Mouse (Mus musculus) hindbrain, postnatal 0 days (tissue): ENCODE data around the gene Ifitm5. TPM values are rescaled to one million over a fixed set of nuclear protein-coding genes. Genes with fewer than 3 reads are reported as not detected.
A peak's percentile ranks its signal among the peaks of the same experiment; 100 is the strongest.

Source experiments
- ATAC-seq: fragments of 200-750 bp; cut with Nextera tagmentation; 2 replicates; pipeline ENCODE4 v1.8.0; 2017; ENCODE audit warnings: mild to moderate bottlenecking, moderate TSS enrichment, moderate library complexity
- DNase-seq: peaks from one replicate; pipeline ENCODE4 v3.0.0-alpha.2; 2015; ENCODE audit warnings: low spot score
- H3K27ac ChIP-seq: fragments of 300-500 bp; sonication (generic); 2 replicates; pipeline ENCODE4 v1.5.1; 2014; ENCODE audit warnings: mild to moderate bottlenecking
- H3K27me3 ChIP-seq: fragments of 300-500 bp; sonication (generic); 2 replicates; pipeline ENCODE4 v1.6.1; 2014; ENCODE audit warnings: low read length, mixed read lengths; ENCODE audit not compliant: insufficient read depth
- H3K36me3 ChIP-seq: fragments of 300-500 bp; sonication (generic); 2 replicates; pipeline ENCODE4 v1.6.1; 2014; ENCODE audit warnings: low read length, mixed read lengths; ENCODE audit not compliant: insufficient read depth
- H3K4me1 ChIP-seq: fragments of 300-500 bp; sonication (generic); 2 replicates; pipeline ENCODE4 v1.6.1; 2014; ENCODE audit warnings: antibody characterized with exemption, low read length, mixed read lengths; ENCODE audit not compliant: insufficient read depth
- H3K4me2 ChIP-seq: fragments of 300-500 bp; sonication (generic); 2 replicates; pipeline ENCODE4 v1.6.1; 2014; ENCODE audit warnings: low read depth, mild to moderate bottlenecking, low read length, moderate library complexity, mixed read lengths
- H3K4me3 ChIP-seq: fragments of 300-500 bp; sonication (generic); 2 replicates; pipeline ENCODE4 v1.5.1; 2014; ENCODE audit warnings: low read length
- H3K9ac ChIP-seq: fragments of 300-500 bp; sonication (generic); replicated peaks from 2 replicates; pipeline ENCODE4 v1.6.1; 2014; ENCODE audit warnings: mild to moderate bottlenecking, low read length, moderate library complexity, mixed read lengths
- H3K9me3 ChIP-seq: fragments of 300-500 bp; sonication (generic); 2 replicates; pipeline ENCODE4 v1.6.1; 2016; ENCODE audit warnings: low read length, mixed read lengths
- CTCF ChIP-seq: IDR thresholded peaks from 2 replicates; pipeline ENCODE4 v1.5.1; 2016; ENCODE audit warnings: antibody characterized with exemption, control low read depth, low read depth
- WGBS: fragments of 180-500 bp; shearing (Covaris S2); extraction: QIAGEN DNeasy Blood & Tissue Kit; methylation state at CpG from one replicate; pipeline ENCODE4 v1.1.7; 2014; 5-methylcytosine and 5-hydroxymethylcytosine counted together
- polyA plus RNA-seq: library from polyadenylated mRNA; unstranded; fragments of >200 nt; fragmentation: Nextera tagmentation; extraction: Ambion mirVana; gene quantifications from 2 replicates; pipeline ENCODE4 v1.2.1, GENCODE M21; 2015
- total RNA-seq: library from RNA; depleted of rRNA; stranded (reverse); fragments of >200 nt; gene quantifications from 2 replicates; pipeline ENCODE4 v1.2.3, GENCODE M21; 2014

The Ifitm5 gene
- total and polyA plus RNA-seq, 2 experiments from 2014 or later = not detected

GRCm38 (mm10) chr7:140962733-140963132 is 12.6 kb upstream of the Ifitm5 start:
- no peaks in the 10 kb centered on the region for H3K36me3 ChIP-seq
- DNase-seq (no peak), ATAC-seq (no peak)
- WGBS = 67% methylated on average over 2 of the region's 2 CpGs
- H3K9me3 ChIP-seq = no peaks in the 10 kb centered on the region
- no peak overlapping the region for H3K27ac ChIP-seq
- H3K9ac ChIP-seq = no peak overlapping the region
- no peak for TF ChIP-seq CTCF
- no peaks in the 10 kb centered on the region for H3K4me1 ChIP-seq
- no peaks in the 10 kb centered on the region for H3K27me3 ChIP-seq
- no peak overlapping the region for H3K4me2 ChIP-seq
- no peak overlapping the region for H3K4me3 ChIP-seq

DNA sequence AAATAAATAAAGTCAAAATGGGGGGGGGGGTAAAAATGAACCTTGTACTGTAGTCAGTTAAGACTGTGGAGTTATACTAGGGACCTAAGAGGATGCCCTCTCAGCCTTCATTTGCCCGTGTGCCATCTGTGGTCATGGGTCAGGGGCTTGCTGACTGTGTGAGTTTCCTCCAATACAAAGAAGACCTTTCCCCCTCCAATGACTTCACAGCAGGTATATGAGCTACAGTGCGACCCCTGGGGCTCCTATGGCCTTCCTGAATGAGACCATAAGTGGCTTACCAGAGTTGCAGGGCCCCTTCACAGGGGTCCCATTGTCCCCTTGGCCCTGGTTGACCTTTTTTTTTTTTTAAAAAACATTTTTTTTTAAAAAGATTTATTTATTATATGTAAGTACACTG is 11.3 kb upstream of the Ifitm5 start:
- TF ChIP-seq CTCF = no peak
- no peaks in the 10 kb centered on the region for H3K36me3 ChIP-seq
- ATAC-seq = no peak
- no peak for DNase-seq
- no peak overlapping the region for H3K4me3 ChIP-seq
- no peaks in the 10 kb centered on the region for H3K9me3 ChIP-seq
- H3K4me1 ChIP-seq = no peaks in the 10 kb centered on the region
- 51% methylated on average over 2 of the region's 2 CpGs for WGBS
- H3K27ac ChIP-seq = no peak overlapping the region
- H3K9ac ChIP-seq = no peak overlapping the region
- no peaks in the 10 kb centered on the region for H3K27me3 ChIP-seq
- H3K4me2 ChIP-seq = no peak overlapping the region

DNA sequence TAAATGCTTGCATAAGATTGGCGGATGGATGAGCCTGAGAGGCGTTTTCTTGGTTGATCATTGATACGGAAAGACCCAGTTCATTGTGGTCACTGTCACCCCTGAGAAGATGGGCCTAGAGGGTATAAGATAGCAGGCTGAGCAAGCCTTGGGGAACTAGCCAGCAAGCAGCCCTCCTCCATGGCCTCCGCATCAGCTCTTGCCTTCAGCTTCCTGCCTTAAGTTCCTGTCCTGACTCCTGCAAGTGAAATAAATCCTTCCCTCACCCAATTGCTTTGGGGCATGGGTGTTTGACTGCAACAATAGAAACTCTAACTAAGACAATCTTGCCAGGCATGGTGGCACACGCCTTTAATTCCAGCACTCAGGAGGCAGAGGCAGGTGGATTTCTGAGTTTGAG is 9.9 kb upstream of the Ifitm5 start:
- Histone ChIP-seq H3K9ac (no peak overlapping the region), H3K27me3 (no peaks in the 10 kb centered on the region), H3K27ac (no peak overlapping the region), H3K4me1 (no peaks in the 10 kb centered on the region), H3K4me2 (no peak overlapping the region), H3K4me3 (no peak overlapping the region), H3K9me3 (no peaks in the 10 kb centered on the region), H3K36me3 (no peaks in the 10 kb centered on the region)
- no peak for TF ChIP-seq CTCF
- 67% methylated on average over 5 of the region's 5 CpGs for WGBS
- DNase-seq = no peak
- ATAC-seq = no peak

GRCm38 (mm10) chr7:140959181-140959901 is 9.2 kb upstream of the Ifitm5 start:
- Histone ChIP-seq H3K36me3 (no peaks in the 10 kb centered on the region), H3K9ac (no peak overlapping the region), H3K4me2 (no peak overlapping the region), H3K27me3 (no peaks in the 10 kb centered on the region), H3K4me3 (no peak overlapping the region), H3K9me3 (no peaks in the 10 kb centered on the region), H3K27ac (no peak overlapping the region), H3K4me1 (no peaks in the 10 kb centered on the region; the same call in 1 of the 2 replicates)
- TF ChIP-seq CTCF = peak; percentile 60
- WGBS = 7% methylated on average over 9 of the region's 9 CpGs
- ATAC-seq (no peak), DNase-seq (peak; percentile 71)

- TF ChIP-seq CTCF = no peak
- H3K27ac ChIP-seq = no peak overlapping the region
- WGBS = 55% methylated on average over 6 of the region's 6 CpGs
- no peaks in the 10 kb centered on the region; the same call in 1 of the 2 replicates for H3K4me1 ChIP-seq
- no peaks in the 10 kb centered on the region for H3K27me3 ChIP-seq
- no peaks in the 10 kb centered on the region for H3K36me3 ChIP-seq
- no peak overlapping the region for H3K9ac ChIP-seq
- no peaks in the 10 kb centered on the region for H3K9me3 ChIP-seq
- H3K4me3 ChIP-seq = no peak overlapping the region
- ATAC-seq (no peak), DNase-seq (no peak)
- no peak overlapping the region for H3K4me2 ChIP-seq
These were observed 6.4 kb upstream of the Ifitm5 start for GRCm38 (mm10) chr7:140956556-140956869.

GRCm38 (mm10) chr7:140955758-140956555 is 5.9 kb upstream of the Ifitm5 start, which contains the start of the genes Gm45717 and Ifitm2:
Gene Gm45717 (minus strand): TSS chr7:140955937.
Gene Ifitm2 (minus strand): TSS chr7:140955987.
- H3K27ac ChIP-seq = peak within 1 kb of the TSS; percentile 27; the same call in 1 of the 2 replicates
- peak within 1 kb of the TSS; percentile 32 for H3K4me3 ChIP-seq
- no peak for TF ChIP-seq CTCF
- 0 out of 2 replicates have a peak within 1 kb of the TSS, but pooled peaks have one; percentile 37 for H3K9ac ChIP-seq
- H3K4me1 ChIP-seq = peaks cover 3% of the 10 kb centered on the region; the same call in 1 of the 2 replicates
- H3K36me3 ChIP-seq = no peaks in the 10 kb centered on the region
- H3K9me3 ChIP-seq = no peaks in the 10 kb centered on the region
- ATAC-seq (peak; percentile 83), DNase-seq (peak; percentile 64)
- H3K27me3 ChIP-seq = no peaks in the 10 kb centered on the region
- 21% methylated on average over 11 of the region's 11 CpGs for WGBS
- peak within 1 kb of the TSS; percentile 61 for H3K4me2 ChIP-seq

GRCm38 (mm10) chr7:140955342-140955741 is 5.3 kb upstream of the Ifitm5 start:
- H3K4me1 ChIP-seq = peaks cover 4% of the 10 kb centered on the region; the same call in 1 of the 2 replicates
- H3K36me3 ChIP-seq = no peaks in the 10 kb centered on the region
- peak overlapping the region; percentile 61 for H3K4me2 ChIP-seq
- H3K27me3 ChIP-seq = no peaks in the 10 kb centered on the region
- 20% methylated on average over 17 of the region's 17 CpGs for WGBS
- DNase-seq (peak; percentile 45), ATAC-seq (peak; percentile 41; the same call in 1 of the 2 replicates)
- H3K9ac ChIP-seq = 0 out of 2 replicates have a peak overlapping the region, but pooled peaks have one; percentile 37
- peak overlapping the region; percentile 32 for H3K4me3 ChIP-seq
- no peak for TF ChIP-seq CTCF
- H3K9me3 ChIP-seq = no peaks in the 10 kb centered on the region
- no peak overlapping the region for H3K27ac ChIP-seq
